Mouse (Mus musculus) E14TG2a.4 (cell line): ENCODE measurements around the gene 2310034G01Rik.

Experiments used
- H3K27me3 ChIP-seq: 2 replicates; pipeline ENCODE4 v1.6.1; 2014; ENCODE audit warnings: low read length, control low read depth; ENCODE audit not compliant: insufficient read depth
- H3K36me3 ChIP-seq: 2 replicates; pipeline ENCODE4 v1.6.1; 2014; ENCODE audit warnings: low read length, control low read depth; ENCODE audit not compliant: insufficient read depth
- H3K4me1 ChIP-seq: replicated peaks from 2 replicates; pipeline ENCODE4 v1.6.1; 2014; ENCODE audit warnings: low read depth, low read length, control low read depth
- H3K4me3 ChIP-seq: replicated peaks from 2 replicates; pipeline ENCODE4 v1.5.1; 2014; ENCODE audit warnings: mild to moderate bottlenecking, low read length
- H3K9me3 ChIP-seq: 2 replicates; pipeline ENCODE4 v1.6.1; 2014; ENCODE audit warnings: low read length, control low read depth
- CTCF ChIP-seq: conservative IDR thresholded peaks from 2 replicates; pipeline ENCODE4 v1.5.1; 2014; ENCODE audit warnings: low read length
- NANOG ChIP-seq: IDR thresholded peaks from 2 replicates; pipeline ENCODE4 v1.6.1; 2014; ENCODE audit warnings: borderline replicate concordance, low read length, mixed read lengths
- POU5F1 ChIP-seq: IDR thresholded peaks from 2 replicates; pipeline ENCODE4 v1.6.1; 2014; ENCODE audit warnings: low read length, borderline replicate concordance

Gene 2310034G01Rik

GRCm38 (mm10) chr19:46318586-46319378 is 31.3 kb downstream of the 2310034G01Rik start:
- Histone ChIP-seq H3K4me1 (peaks cover 52% of the 10 kb centered on the region), H3K27me3 (peaks cover 92% of the 10 kb centered on the region), H3K4me3 (peak overlapping the region; percentile 30; the same call in 1 of the 2 replicates), H3K36me3 (no peaks in the 10 kb centered on the region), H3K9me3 (no peaks in the 10 kb centered on the region)
- no peak for TF ChIP-seq POU5F1
- no peak for TF ChIP-seq NANOG
- TF ChIP-seq CTCF = no peak

- H3K9me3 ChIP-seq = no peaks in the 10 kb centered on the region
- H3K4me3 ChIP-seq = peak overlapping the region; percentile 79
- no peak for TF ChIP-seq POU5F1
- TF ChIP-seq NANOG = no peak
- no peak for TF ChIP-seq CTCF
- peaks cover 60% of the 10 kb centered on the region for H3K4me1 ChIP-seq
- H3K27me3 ChIP-seq = peaks cover 92% of the 10 kb centered on the region
- no peaks in the 10 kb centered on the region for H3K36me3 ChIP-seq
Observed at GRCm38 (mm10) chr19:46318031-46318471, 32.1 kb downstream of the 2310034G01Rik start.

- Histone ChIP-seq H3K4me3 (peak overlapping the region; percentile 79), H3K36me3 (no peaks in the 10 kb centered on the region), H3K27me3 (peaks cover 92% of the 10 kb centered on the region), H3K4me1 (peaks cover 62% of the 10 kb centered on the region), H3K9me3 (no peaks in the 10 kb centered on the region)
- TF ChIP-seq NANOG (no peak), POU5F1 (no peak), CTCF (no peak)
Observed at GRCm38 (mm10) chr19:46317546-46317885, 32.6 kb downstream of the 2310034G01Rik start.

- Histone ChIP-seq H3K27me3 (peaks cover 90% of the 10 kb centered on the region), H3K4me3 (peak overlapping the region; percentile 79), H3K36me3 (0 out of 2 replicates have a peak, but pooled peaks cover under 1% of the 10 kb centered on the region), H3K9me3 (no peaks in the 10 kb centered on the region), H3K4me1 (peaks cover 59% of the 10 kb centered on the region)
- TF ChIP-seq POU5F1 (no peak), CTCF (no peak), NANOG (no peak)
Observed at GRCm38 (mm10) chr19:46316846-46317545, 33.1 kb downstream of the 2310034G01Rik start.

GRCm38 (mm10) chr19:46315752-46316610 is 34.1 kb downstream of the 2310034G01Rik start:
- H3K9me3 ChIP-seq = no peaks in the 10 kb centered on the region
- H3K4me3 ChIP-seq = no peak overlapping the region
- peaks cover 11% of the 10 kb centered on the region for H3K36me3 ChIP-seq
- H3K27me3 ChIP-seq = peaks cover 91% of the 10 kb centered on the region
- TF ChIP-seq NANOG = no peak
- TF ChIP-seq CTCF = no peak
- no peak for TF ChIP-seq POU5F1
- peaks cover 52% of the 10 kb centered on the region for H3K4me1 ChIP-seq

- Histone ChIP-seq H3K4me1 (peaks cover 54% of the 10 kb centered on the region), H3K36me3 (peaks cover 19% of the 10 kb centered on the region), H3K9me3 (no peaks in the 10 kb centered on the region), H3K4me3 (peak overlapping the region; percentile 69), H3K27me3 (peaks cover 91% of the 10 kb centered on the region)
- no peak for TF ChIP-seq CTCF
Observed at GRCm38 (mm10) chr19:46314872-46315742, 35.0 kb downstream of the 2310034G01Rik start.

GRCm38 (mm10) chr19:46314151-46314601 is 35.9 kb downstream of the 2310034G01Rik start:
- Histone ChIP-seq H3K27me3 (peaks cover 92% of the 10 kb centered on the region), H3K4me3 (peak overlapping the region; percentile 69), H3K4me1 (peaks cover 55% of the 10 kb centered on the region), H3K9me3 (no peaks in the 10 kb centered on the region), H3K36me3 (peaks cover 24% of the 10 kb centered on the region)
- no peak for TF ChIP-seq CTCF
- no peak for TF ChIP-seq NANOG
- TF ChIP-seq POU5F1 = no peak
